Mouse (Mus musculus) frontal cortex, adult 2 months (tissue): Measurements from ENCODE around the gene Ralb. TPM values are rescaled to one million over a fixed set of nuclear protein-coding genes. Genes with fewer than 3 reads are reported as not detected.

Source experiments
- DNase-seq, 2 experiments: peaks; one replicate each; pipeline ENCODE4 v3.0.0; 2022; ENCODE audit warnings: low spot score in 1 of 2; ENCODE audit errors: extremely low spot score in 1 of 2
- polyA plus RNA-seq: library from polyadenylated mRNA; depleted of rRNA; stranded (reverse); fragments of >200 nt; gene quantifications from 2 replicates; pipeline ENCODE4 v1.2.3, GENCODE M21; 2012; rRNA removed

The Ralb gene
- 27.7 and 29.6 TPM in 2 replicates for polyA plus RNA-seq

- DNase-seq, result peak; percentile 98
Observed at GRCm38 (mm10) chr1:119504260-119505062, at the start of gene Ralb. TSS of gene Ralb (minus strand) at chr1:119504794.

DNA sequence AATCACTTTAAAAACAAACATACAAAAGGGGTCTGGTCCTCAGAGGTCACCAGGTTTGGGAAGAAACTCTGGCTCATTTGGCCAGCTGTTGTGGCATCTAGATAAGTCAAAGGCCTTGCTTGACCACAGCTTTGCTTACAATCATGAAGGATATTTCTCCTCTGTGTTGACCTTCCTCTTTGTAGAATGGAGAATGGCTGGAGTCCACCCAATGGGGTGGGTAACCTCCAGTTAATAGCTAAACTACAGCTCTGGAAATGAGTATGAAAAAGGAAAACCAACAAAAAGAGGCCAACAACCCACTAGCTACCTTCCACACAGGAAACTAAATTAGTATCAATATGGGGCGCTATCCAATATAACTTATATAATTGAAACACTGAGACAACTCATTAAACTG, 47.1 kb upstream of the Ralb start:
- no peak for DNase-seq

- no peak for DNase-seq
Observed at GRCm38 (mm10) chr1:119550064-119550463, 45.5 kb upstream of the Ralb start.

- no peak for DNase-seq
Observed at GRCm38 (mm10) chr1:119549327-119549689, 44.7 kb upstream of the Ralb start.

DNA sequence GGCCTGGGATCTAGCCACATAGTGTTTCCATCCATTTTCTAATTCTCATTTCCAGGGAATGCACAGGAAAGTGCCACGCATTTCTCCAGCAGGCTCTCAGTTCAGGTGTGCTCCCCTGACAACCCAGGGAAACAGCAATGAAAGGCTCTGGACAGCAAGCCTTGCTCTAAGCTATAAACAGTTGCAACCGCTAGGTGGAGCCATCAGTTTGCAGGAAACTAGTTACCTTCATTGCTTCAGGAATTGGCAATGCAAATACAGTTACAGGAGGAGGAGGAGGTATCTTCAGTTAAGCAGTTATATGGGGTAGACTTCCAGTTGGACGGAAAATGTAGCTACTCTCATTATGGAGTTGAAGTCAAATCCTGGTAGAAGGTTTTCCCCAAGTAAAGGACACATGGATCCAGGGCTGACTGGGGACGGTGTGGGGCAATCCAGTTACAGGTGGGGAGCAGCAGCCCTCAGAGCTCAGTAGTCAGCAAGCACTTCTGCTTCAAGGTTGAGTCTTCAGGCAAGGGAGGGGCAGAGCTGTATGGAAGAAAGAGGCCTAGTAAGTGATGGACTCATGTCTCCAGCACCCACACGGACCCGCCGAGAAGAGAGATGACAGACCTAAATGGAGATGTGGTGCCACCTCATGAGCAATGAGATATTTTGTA, 44.2 kb upstream of the Ralb start:
- peak; percentile 44 to 94 for DNase-seq

DNA sequence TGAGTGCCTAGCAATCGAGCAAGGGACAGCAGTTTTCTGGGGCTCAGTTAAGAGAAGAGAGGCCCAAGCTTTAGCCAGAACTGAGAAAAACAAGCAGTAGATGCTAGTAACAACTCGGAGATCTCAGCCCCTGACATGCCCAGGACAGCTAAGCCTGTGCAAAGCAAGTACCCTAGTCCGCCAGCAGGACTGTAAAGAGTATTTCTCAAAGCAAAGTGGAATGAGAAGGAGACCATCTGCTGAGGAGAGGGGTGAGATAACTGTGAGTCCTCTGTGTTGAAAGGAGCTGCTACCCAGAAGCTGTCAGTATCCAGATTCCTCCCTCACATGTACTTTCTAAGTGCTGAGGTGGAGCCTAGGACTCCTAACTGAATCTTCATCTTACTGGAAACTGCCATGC, 41.9 kb upstream of the Ralb start:
- DNase-seq, result no peak

DNA sequence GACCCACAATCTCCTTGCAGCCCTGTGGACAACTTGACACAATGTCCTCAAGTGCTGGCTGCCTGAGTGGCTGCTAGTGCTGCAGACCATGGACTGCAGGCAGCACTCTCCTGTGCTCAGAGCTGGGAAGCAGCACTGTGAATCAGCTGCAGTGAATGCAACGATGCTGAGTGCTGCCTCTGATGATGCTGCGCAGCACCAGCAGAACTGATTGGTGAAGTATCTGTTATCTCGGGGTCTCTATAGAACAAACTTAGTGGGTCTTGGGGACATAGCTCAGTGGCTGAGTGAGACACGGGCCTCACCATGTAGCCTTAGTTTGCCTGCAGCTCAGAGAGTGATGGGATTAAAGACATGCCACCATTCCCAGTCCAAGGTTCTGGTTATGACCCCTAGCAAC, 41.1 kb upstream of the Ralb start:
- no peak for DNase-seq

DNA sequence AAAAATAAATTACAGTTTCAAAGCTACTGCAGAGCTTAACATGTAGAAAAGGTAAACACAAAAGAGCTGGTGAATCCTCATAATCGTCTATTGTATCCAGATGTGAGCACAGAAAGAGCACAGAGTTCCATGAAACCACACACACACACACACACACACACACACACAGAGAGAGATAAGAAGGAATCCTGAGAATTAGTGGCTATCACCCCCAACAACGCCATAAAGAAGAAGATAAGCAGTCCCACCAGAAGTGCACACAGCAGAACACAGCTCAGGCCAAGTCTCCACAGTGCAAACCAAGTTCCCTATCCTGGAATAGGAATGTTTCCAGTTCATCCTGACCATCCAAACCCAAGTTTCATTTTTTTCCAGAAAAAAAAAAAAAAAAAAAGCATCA, 40.6 kb upstream of the Ralb start:
- no peak for DNase-seq

DNA sequence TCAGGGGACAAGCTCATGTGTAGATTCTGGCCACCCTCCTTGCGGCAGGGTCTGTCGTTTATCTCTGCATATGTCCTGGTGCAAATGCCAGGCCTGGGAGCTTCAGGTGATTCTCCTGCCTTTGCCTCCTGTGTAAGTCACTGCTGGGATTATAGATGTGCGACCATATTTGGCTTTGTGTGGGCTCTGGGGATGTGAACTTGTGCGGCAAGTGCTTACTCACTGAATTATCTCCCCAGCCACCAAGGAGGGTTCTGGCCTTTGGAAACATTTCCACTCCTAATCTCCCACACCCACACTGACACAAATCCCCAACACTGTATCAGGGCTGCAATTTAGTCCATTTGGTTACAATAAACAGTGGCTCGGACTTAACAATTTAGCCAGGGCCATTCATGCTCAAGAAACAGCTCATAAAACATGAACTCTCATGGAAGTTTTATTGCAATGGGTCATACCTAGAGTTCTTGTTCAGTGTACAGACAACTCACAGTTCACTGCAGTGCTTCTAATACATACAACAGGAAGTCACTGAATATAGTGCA, 40.1 kb upstream of the Ralb start:
- DNase-seq, result no peak

GRCm38 (mm10) chr1:119543316-119543715, 38.7 kb upstream of the Ralb start:
- DNase-seq, result no peak

- no peak for DNase-seq
Observed at GRCm38 (mm10) chr1:119541570-119541969, 37.0 kb upstream of the Ralb start.

DNA sequence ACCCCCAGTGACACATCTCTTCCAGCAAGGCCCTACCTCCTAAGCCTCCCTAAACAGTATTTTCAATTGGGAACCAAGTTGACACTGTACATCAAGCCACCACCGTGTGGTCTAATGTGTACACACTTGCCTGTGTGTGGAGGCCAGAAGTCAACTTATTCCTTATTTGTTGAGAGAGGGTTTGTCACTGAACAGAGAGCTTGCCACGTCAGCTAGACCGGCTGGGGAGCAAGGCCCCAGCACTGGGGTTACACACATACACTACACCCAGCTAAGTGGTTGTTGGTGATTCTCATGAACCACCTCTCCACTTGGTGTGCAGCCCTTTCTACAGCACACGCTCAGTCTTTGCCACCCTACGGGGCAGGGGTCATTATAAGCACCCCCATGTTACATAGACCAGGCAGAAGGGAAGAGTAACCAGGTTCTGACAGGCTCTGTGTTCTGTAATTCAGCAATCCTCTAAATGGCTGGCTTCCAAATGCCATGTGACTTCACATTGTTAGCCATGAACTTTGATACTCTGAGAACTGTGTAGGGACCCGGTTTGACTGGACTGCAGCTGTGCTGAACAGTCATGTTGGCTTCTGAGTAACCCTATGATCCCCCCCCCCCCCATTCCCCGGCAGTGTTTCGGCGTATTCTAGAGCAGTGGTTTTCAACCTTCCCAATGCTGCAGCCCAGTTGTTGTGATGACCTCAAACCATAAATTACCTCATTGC, 36.4 kb upstream of the Ralb start:
- no peak for DNase-seq

DNA sequence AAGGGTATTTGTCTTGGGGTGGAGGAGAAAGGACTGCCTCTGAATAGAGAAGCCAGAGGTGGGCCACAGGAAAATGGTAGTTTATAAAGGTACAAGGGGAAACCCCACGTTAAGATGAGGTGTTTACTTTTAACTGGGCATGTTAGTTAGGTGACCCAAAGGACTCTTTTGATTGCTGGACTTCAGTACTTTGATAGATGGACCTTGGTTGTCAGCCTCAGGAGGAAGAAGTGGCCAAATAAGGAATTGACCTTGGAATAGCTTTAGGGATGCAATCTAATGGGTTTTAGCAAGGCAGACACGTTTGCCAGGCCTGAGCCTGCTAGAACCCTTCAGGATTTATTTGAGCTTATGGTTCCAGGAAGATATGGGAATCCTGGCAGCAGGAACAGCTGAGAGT, 34.7 kb upstream of the Ralb start:
- no peak for DNase-seq

GRCm38 (mm10) chr1:119537651-119538050, 33.1 kb upstream of the Ralb start:
- no peak for DNase-seq

- DNase-seq, result no peak
Observed at GRCm38 (mm10) chr1:119536122-119536521, 31.5 kb upstream of the Ralb start.

- DNase-seq, result no peak
Observed at GRCm38 (mm10) chr1:119534341-119534740, 29.7 kb upstream of the Ralb start.

DNA sequence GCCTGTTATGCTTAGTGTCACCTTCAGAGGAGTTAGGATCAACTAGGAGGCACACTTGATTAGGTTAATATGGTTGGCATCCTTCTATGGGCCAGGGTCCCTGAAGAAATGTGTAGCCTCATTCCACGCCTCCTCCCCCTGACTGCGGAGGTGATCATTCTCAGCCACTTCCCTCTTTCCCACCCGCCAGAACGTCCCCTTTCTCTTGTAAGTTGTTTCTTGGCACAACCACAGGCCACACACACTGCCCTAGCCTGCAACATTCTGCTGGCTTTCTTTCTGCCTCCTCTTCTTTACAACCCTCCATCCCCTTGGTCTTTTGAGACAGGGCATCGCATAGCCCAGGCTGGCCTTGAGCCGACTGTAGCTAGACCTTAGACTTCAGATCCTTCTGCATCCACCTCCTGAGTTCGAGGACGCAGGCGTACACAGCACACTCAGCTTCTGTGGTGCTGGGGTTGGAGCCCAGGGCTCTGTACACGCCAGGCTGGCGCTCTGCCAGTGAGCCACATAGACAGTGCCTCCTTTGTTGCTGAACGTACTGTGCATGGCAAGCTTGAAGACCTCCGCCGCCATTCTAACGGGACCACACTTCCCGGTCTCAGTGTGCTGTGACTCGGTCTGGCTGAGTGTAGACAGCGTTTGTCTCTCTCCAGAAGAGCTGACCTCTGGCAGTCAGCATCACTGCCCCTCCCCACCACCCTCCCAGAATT, 28.7 kb upstream of the Ralb start:
- DNase-seq, result no peak

- no peak for DNase-seq
Observed at GRCm38 (mm10) chr1:119532165-119532564, 27.6 kb upstream of the Ralb start.

GRCm38 (mm10) chr1:119530941-119531340, 26.3 kb upstream of the Ralb start:
- DNase-seq, result no peak

DNA sequence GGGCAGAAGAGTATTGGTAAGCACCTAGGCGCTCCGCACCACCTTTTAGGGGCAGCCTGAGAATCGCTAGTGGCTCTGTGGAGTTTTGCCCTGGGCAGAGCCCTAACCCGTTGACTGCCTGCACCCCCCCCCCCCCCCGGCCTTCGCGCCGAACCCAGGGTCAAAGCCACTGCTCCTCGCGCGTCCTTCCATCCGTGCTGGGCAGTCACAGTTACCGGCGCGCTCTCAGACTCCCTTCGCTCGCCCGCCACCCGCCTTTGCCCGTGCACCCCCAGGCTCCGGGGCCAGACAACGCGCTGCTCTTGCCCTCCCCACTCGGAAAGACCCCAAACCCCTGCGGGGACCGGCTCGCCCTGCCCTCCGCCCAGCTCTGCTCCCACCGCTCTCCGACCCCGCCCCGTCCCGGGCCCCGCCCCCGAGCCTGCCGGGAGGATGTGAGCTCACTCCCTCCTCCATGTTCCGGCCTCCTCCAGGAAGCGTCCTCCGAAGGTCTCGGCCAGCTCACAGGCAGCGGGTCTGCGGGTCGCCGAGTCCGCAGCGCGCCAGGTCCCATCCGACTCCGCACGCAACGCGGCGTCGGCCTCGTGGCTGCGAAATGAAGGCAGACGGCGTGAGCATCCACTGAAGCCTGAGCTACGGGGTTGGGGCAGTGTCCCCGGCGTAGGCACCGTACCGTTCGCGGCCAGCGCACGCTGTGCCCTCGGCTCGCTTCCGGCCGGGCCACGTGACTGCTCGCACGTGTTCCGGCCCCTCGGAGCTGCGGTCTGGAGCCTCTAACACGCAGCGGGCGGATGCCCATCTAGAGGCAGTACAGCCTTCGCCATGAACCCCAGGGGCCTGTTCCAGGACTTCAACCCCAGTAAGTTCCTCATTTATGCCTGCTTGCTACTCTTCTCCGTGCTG, 21.3 kb upstream of the Ralb start, which contains the start of gene Tmem185b:
Gene Tmem185b, plus strand, starts transcription at position 472 of the 903 bp plus-strand sequence.
- DNase-seq, result peak; percentile 50 to 86
